Mouse (Mus musculus) CH12.LX (cell line): ENCODE measurements around the gene Nup210. TPM values are rescaled to one million over a fixed set of nuclear protein-coding genes. Genes with fewer than 3 reads are reported as not detected.

Source experiments
- DNase-seq: peaks from one replicate; pipeline ENCODE4 v3.0.0-alpha.2; 2013; ENCODE audit errors: extremely low read depth
- H3K27ac ChIP-seq: 2 replicates; pipeline ENCODE4 v1.5.1; 2012; ENCODE audit warnings: low read depth, mild to moderate bottlenecking, control low read depth, moderate library complexity; ENCODE audit not compliant: insufficient read depth
- H3K27me3 ChIP-seq: replicated peaks from 2 replicates; pipeline ENCODE3; 2012; ENCODE audit warnings: inconsistent platforms
- H3K36me3 ChIP-seq, 2 experiments: replicated peaks in 1 of 2; 2 replicates each; pipeline versions ENCODE3 to v1.6.1; 2012; ENCODE audit warnings: inconsistent platforms in 1 of 2, low read length in 1 of 2, mild to moderate bottlenecking in 1 of 2, mixed read lengths in 1 of 2, moderate library complexity in 1 of 2; ENCODE audit not compliant: control insufficient read depth in 1 of 2, insufficient read depth in 1 of 2
- H3K4me1 ChIP-seq, 2 experiments: 2 replicates each; pipeline ENCODE4 v1.6.1; 2012; ENCODE audit warnings: inconsistent platforms in 1 of 2, moderate library complexity in 1 of 2; ENCODE audit not compliant: insufficient read depth in 2 of 2, control insufficient read depth in 1 of 2
- H3K4me2 ChIP-seq: 2 replicates; pipeline ENCODE4 v1.6.1; 2012; ENCODE audit warnings: low read depth, mild to moderate bottlenecking, control low read depth; ENCODE audit not compliant: poor library complexity, insufficient read depth, severe bottlenecking
- H3K4me3 ChIP-seq, 3 experiments: fragments of 150-350 bp in 1 of 3; sonication (generic) in 1 of 3; replicated peaks in 1 of 3; 2 replicates each; pipeline versions ENCODE3 to v1.5.1; 2011 to 2012; ENCODE audit warnings: low read depth in 2 of 3, low read length in 2 of 3, mild to moderate bottlenecking in 2 of 3, moderate library complexity in 2 of 3, control low read depth in 1 of 3, improper control_type of control experiment in 1 of 3, inconsistent platforms in 1 of 3, mixed read lengths in 1 of 3; ENCODE audit not compliant: poor library complexity in 1 of 3
- H3K79me2 ChIP-seq: replicated peaks from 2 replicates; pipeline ENCODE4 v1.6.1; 2012; ENCODE audit warnings: mild to moderate bottlenecking, moderate library complexity; ENCODE audit not compliant: control insufficient read depth, poor library complexity, insufficient read depth, severe bottlenecking; ENCODE audit errors: extremely low read depth
- H3K9ac ChIP-seq: 2 replicates; pipeline ENCODE4 v1.6.1; 2012; ENCODE audit warnings: low read depth, mild to moderate bottlenecking, control low read depth, moderate library complexity; ENCODE audit not compliant: insufficient read depth
- H3K9me3 ChIP-seq: replicated peaks from 2 replicates; pipeline ENCODE3; 2012; ENCODE audit warnings: low read length, inconsistent platforms, mixed read lengths
- BHLHE40 ChIP-seq: IDR thresholded peaks from 2 replicates; pipeline ENCODE4 v1.6.1; 2011; ENCODE audit warnings: mild to moderate bottlenecking, low read depth, low read length, improper control_type of control experiment
- CTCF ChIP-seq, 2 experiments: IDR thresholded peaks in 1 of 2; conservative IDR thresholded peaks in 1 of 2; 2 replicates each; pipeline ENCODE4 v1.5.1; 2011 to 2012; ENCODE audit warnings: low read depth in 2 of 2, low read length in 2 of 2, improper control_type of control experiment in 1 of 2, inconsistent platforms in 1 of 2, mild to moderate bottlenecking in 1 of 2, moderate library complexity in 1 of 2
- E2F4 ChIP-seq: IDR thresholded peaks from 2 replicates; pipeline ENCODE4 v1.6.1; 2011; ENCODE audit warnings: low read depth, low read length, improper control_type of control experiment; ENCODE audit not compliant: insufficient replicate concordance
- ETS1 ChIP-seq: conservative IDR thresholded peaks from 2 replicates; pipeline ENCODE4 v1.6.1; 2012; ENCODE audit warnings: low read depth, mild to moderate bottlenecking, inconsistent platforms, low read length, improper control_type of control experiment, moderate library complexity
- GABPA ChIP-seq: IDR thresholded peaks from 2 replicates; pipeline ENCODE4 v1.6.1; 2012; ENCODE audit warnings: low read depth, low read length, improper control_type of control experiment, inconsistent platforms; ENCODE audit not compliant: insufficient replicate concordance
- HCFC1 ChIP-seq: IDR thresholded peaks from 2 replicates; pipeline ENCODE4 v1.6.1; 2012; ENCODE audit warnings: low read depth, mild to moderate bottlenecking, inconsistent platforms, low read length, improper control_type of control experiment
- JUN ChIP-seq: IDR thresholded peaks from 2 replicates; pipeline ENCODE4 v1.6.1; 2011; ENCODE audit warnings: low read depth, mild to moderate bottlenecking, low read length, improper control_type of control experiment, moderate library complexity; ENCODE audit not compliant: insufficient read depth
- JUND ChIP-seq: conservative IDR thresholded peaks from 2 replicates; pipeline ENCODE4 v1.6.1; 2011; ENCODE audit warnings: low read depth, low read length, improper control_type of control experiment
- KAT2A ChIP-seq: IDR thresholded peaks from 2 replicates; pipeline ENCODE4 v1.6.1; 2012; ENCODE audit warnings: low read length, improper control_type of control experiment, inconsistent platforms; ENCODE audit not compliant: insufficient replicate concordance
- MAFK ChIP-seq: IDR thresholded peaks from 2 replicates; pipeline ENCODE4 v1.6.1; 2011; ENCODE audit warnings: low read length, improper control_type of control experiment; ENCODE audit not compliant: insufficient replicate concordance
- MAX ChIP-seq: IDR thresholded peaks from 2 replicates; pipeline ENCODE4 v1.6.1; 2011; ENCODE audit warnings: low read length, improper control_type of control experiment
- MAZ ChIP-seq: IDR thresholded peaks from 2 replicates; pipeline ENCODE4 v1.6.1; 2012; ENCODE audit warnings: low read depth, mild to moderate bottlenecking, inconsistent platforms, low read length, improper control_type of control experiment, moderate library complexity
- MEF2A ChIP-seq: IDR thresholded peaks from 2 replicates; pipeline ENCODE4 v1.6.1; 2014; ENCODE audit warnings: low read depth, mild to moderate bottlenecking, inconsistent platforms, low read length, improper control_type of control experiment, borderline replicate concordance
- MYC ChIP-seq: IDR thresholded peaks from 2 replicates; pipeline ENCODE4 v1.6.1; 2011; ENCODE audit warnings: low read depth, mild to moderate bottlenecking, improper control_type of control experiment, low read length
- NELFE ChIP-seq: IDR thresholded peaks from 2 replicates; pipeline ENCODE4 v1.6.1; 2011; ENCODE audit warnings: low read depth, low read length, improper control_type of control experiment
- NRF1 ChIP-seq: IDR thresholded peaks from 2 replicates; pipeline ENCODE4 v1.6.1; 2014; ENCODE audit warnings: low read depth, mild to moderate bottlenecking, inconsistent platforms, low read length, improper control_type of control experiment, moderate library complexity
- POLR2A ChIP-seq: IDR thresholded peaks from 2 replicates; pipeline ENCODE4 v1.6.1; 2011; ENCODE audit warnings: low read depth, mild to moderate bottlenecking, improper control_type of control experiment, low read length
- RAD21 ChIP-seq: IDR thresholded peaks from 2 replicates; pipeline ENCODE4 v1.6.1; 2011; ENCODE audit warnings: low read depth, mild to moderate bottlenecking, low read length, improper control_type of control experiment, moderate library complexity
- TBP ChIP-seq: conservative IDR thresholded peaks from 2 replicates; pipeline ENCODE4 v1.6.1; 2011; ENCODE audit warnings: low read depth, low read length, improper control_type of control experiment
- TCF12 ChIP-seq: IDR thresholded peaks from 2 replicates; pipeline ENCODE4 v1.6.1; 2014; ENCODE audit warnings: low read depth, mild to moderate bottlenecking, inconsistent platforms, low read length, improper control_type of control experiment
- UBTF ChIP-seq: IDR thresholded peaks from 2 replicates; pipeline ENCODE4 v1.6.1; 2012; ENCODE audit warnings: low read depth, mild to moderate bottlenecking, inconsistent platforms, low read length, improper control_type of control experiment, moderate library complexity
- USF2 ChIP-seq: conservative IDR thresholded peaks from 2 replicates; pipeline ENCODE4 v1.6.1; 2011; ENCODE audit warnings: low read depth, low read length, improper control_type of control experiment
- ZMIZ1 ChIP-seq: IDR thresholded peaks from 2 replicates; pipeline ENCODE4 v1.6.1; 2012; ENCODE audit warnings: low read depth, mild to moderate bottlenecking, inconsistent platforms, low read length, improper control_type of control experiment
- ZNF384 ChIP-seq: IDR thresholded peaks from 2 replicates; pipeline ENCODE4 v1.6.1; 2012; ENCODE audit warnings: low read depth, low read length, improper control_type of control experiment, inconsistent platforms
- dilution Hi-C: fragments of 300-500 bp; cut with MboI; formaldehyde crosslinking; loops from 2 replicates; pipeline ENCODE4 v1.14.3; 2020; ENCODE audit warnings: low sequenced_read_pairs; ENCODE audit not compliant: extremely low pct_unique_long_range_greater_than_20kb, extremely low pct_ligation_motif_present
- in situ Hi-C: fragments of 300-500 bp; cut with MboI; formaldehyde crosslinking; loops from 3 replicates; pipeline ENCODE4 v1.14.3; 2019; ENCODE audit warnings: low sequenced_read_pairs, low pct_ligation_motif_present, low pct_unique_long_range_greater_than_20kb, mixed read lengths
- polyA plus RNA-seq: library from polyadenylated mRNA; unstranded; fragments of >175 nt; gene quantifications from 2 replicates; pipeline ENCODE4 v1.2.1, GENCODE M21; 2012; ENCODE audit warnings: low read depth; ENCODE audit not compliant: insufficient read length
- total RNA-seq, 2 experiments: library from RNA; depleted of rRNA; stranded (reverse); fragments of 300-350 nt in 1 of 2; fragments of >200 nt in 1 of 2; gene quantifications; 2 replicates each; pipeline ENCODE4 v1.2.3; 2012 to 2014

Gene Nup210
- total and polyA plus RNA-seq, 3 experiments: 41.9 to 103 (median 73.1) TPM

DNA sequence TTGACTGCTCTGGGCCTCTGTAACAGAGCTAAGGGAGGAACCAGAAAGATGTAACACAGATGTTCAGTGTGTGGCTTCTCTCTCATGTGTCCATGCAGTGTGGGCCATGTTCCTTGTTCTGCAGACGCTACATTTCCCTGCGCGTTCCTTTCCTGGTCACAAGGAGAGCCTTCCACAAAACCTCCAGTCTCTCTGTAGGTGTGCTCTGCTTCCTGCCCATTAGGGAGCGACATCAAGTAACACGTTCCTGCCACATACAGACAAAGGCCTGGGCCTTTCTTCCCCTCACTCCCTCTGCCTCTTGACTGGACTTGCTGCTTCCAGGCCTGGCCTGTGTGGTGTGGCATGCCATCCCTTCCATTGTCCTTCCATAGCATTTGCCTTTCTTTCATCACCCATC lies 88.4 kb downstream of the Nup210 start:
- DNase-seq: no peak
- in situ Hi-C loops: no loop called here
- H3K36me3 ChIP-seq: peaks cover 70 to 97% of the 10 kb centered on the region in 2 experiments
- H3K4me1 ChIP-seq: no peaks in the 10 kb centered on the region
- H3K4me2 ChIP-seq: no peak overlapping the region
- TF ChIP-seq KAT2A: no peak
- no peak for TF ChIP-seq USF2
- TF ChIP-seq GABPA: no peak
- TF ChIP-seq BHLHE40: no peak
- TF ChIP-seq POLR2A: no peak
- no peak for TF ChIP-seq TBP
- TF ChIP-seq MAFK: no peak
- TF ChIP-seq MAZ: no peak
- no peak for TF ChIP-seq HCFC1
- no peak for TF ChIP-seq ZMIZ1
- no peak for TF ChIP-seq ZNF384
- no peak for TF ChIP-seq MYC
- TF ChIP-seq UBTF: no peak
- no peak for TF ChIP-seq ETS1
- no peak for TF ChIP-seq CTCF (conservative IDR thresholded peaks at IDR 0.05 in 1 of 2, IDR thresholded peaks at IDR 0.05 in 1 of 2; ENCODE audit: low read depth in 2 of 2, low read length in 2 of 2)
- no peak for TF ChIP-seq MAX
- dilution Hi-C loops: no loop called here
- H3K79me2 ChIP-seq: no peaks in the 10 kb centered on the region
- H3K27me3 ChIP-seq: no peaks in the 10 kb centered on the region
- no peak overlapping the region for H3K9ac ChIP-seq
- no peak overlapping the region for H3K4me3 ChIP-seq
- no peaks in the 10 kb centered on the region for H3K9me3 ChIP-seq
- no peak overlapping the region for H3K27ac ChIP-seq

DNA sequence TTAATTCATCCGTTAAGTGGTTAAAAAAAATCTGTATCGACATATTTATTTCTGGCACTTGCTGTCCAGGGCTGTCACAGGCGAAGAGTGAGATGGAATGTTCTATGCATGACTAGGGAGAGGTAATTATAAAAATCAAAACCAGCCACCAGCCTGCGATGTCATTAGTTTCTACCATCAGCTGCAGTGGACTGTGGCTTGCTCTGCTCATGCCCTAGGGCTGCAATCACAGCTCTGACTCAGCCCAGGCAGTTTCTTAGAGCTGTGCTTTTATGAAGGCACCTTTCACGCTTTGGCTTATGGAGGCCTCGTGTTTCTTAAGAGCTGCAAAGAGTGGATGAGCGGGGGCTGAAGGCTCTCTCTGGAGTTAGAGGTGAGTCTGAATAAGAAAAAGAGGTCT lies 95.8 kb downstream of the Nup210 start:
- dilution Hi-C loops: no loop called here
- no peak overlapping the region for H3K4me3 ChIP-seq
- no peaks in the 10 kb centered on the region for H3K79me2 ChIP-seq
- no peaks in the 10 kb centered on the region for H3K9me3 ChIP-seq
- H3K27me3 ChIP-seq: no peaks in the 10 kb centered on the region
- H3K4me1 ChIP-seq: no peaks in the 10 kb centered on the region
- no peak overlapping the region for H3K4me2 ChIP-seq
- H3K36me3 ChIP-seq: peaks cover 82 to 93% of the 10 kb centered on the region in 2 experiments
- H3K9ac ChIP-seq: no peak overlapping the region
- H3K27ac ChIP-seq: no peak overlapping the region
- TF ChIP-seq NRF1 (no peak), BHLHE40 (no peak), MEF2A (no peak), NELFE (no peak), RAD21 (no peak), TCF12 (no peak), E2F4 (no peak), JUND (no peak), JUN (no peak)
- in situ Hi-C loops: no loop called here
- DNase-seq: no peak
